Mouse (Mus musculus) embryonic facial prominence, embryonic 13.5 days (tissue): Measurements from ENCODE around the gene Hoxa7. TPM values are rescaled to one million over a fixed set of nuclear protein-coding genes. Genes with fewer than 3 reads are reported as not detected.

Source experiments
- ATAC-seq: fragments of 200-750 bp; cut with Nextera tagmentation; 2 replicates; pipeline ENCODE4 v1.8.0; 2017; ENCODE audit warnings: low read depth; ENCODE audit not compliant: insufficient number of reproducible peaks, insufficient read depth, low FRiP score, low TSS enrichment
- H3K27ac ChIP-seq: fragments of 300-500 bp; sonication (generic); 2 replicates; pipeline ENCODE4 v1.5.1; 2015; ENCODE audit warnings: moderate library complexity, mild to moderate bottlenecking, inconsistent platforms
- H3K27me3 ChIP-seq: fragments of 300-500 bp; sonication (generic); 2 replicates; pipeline ENCODE4 v1.6.1; 2015; ENCODE audit warnings: mild to moderate bottlenecking, inconsistent platforms
- H3K36me3 ChIP-seq: fragments of 300-500 bp; sonication (generic); 2 replicates; pipeline ENCODE4 v1.6.1; 2015; ENCODE audit warnings: mild to moderate bottlenecking, inconsistent platforms
- H3K4me1 ChIP-seq: fragments of 300-500 bp; sonication (generic); 2 replicates; pipeline ENCODE4 v1.6.1; 2015; ENCODE audit warnings: inconsistent platforms
- H3K4me2 ChIP-seq: fragments of 300-500 bp; sonication (generic); 2 replicates; pipeline ENCODE4 v1.6.1; 2015; ENCODE audit warnings: moderate library complexity, mild to moderate bottlenecking, inconsistent platforms
- H3K4me3 ChIP-seq: fragments of 300-500 bp; sonication (generic); 2 replicates; pipeline ENCODE4 v1.5.1; 2015; ENCODE audit warnings: mild to moderate bottlenecking, inconsistent platforms
- H3K9ac ChIP-seq: fragments of 300-500 bp; sonication (generic); 2 replicates; pipeline ENCODE4 v1.6.1; 2015; ENCODE audit warnings: mild to moderate bottlenecking, inconsistent platforms
- H3K9me3 ChIP-seq: fragments of 300-500 bp; sonication (generic); 2 replicates; pipeline ENCODE4 v1.6.1; 2016; ENCODE audit warnings: inconsistent platforms
- WGBS: fragments of 180-500 bp; shearing (Covaris S2); methylation state at CpG from one replicate; pipeline ENCODE4 v1.1.7; 2015; ENCODE audit warnings: mixed read lengths; 5-methylcytosine and 5-hydroxymethylcytosine counted together
- polyA plus RNA-seq: library from polyadenylated mRNA; unstranded; fragments of >200 nt; fragmentation: Nextera tagmentation; extraction: Ambion mirVana; gene quantifications from 2 replicates; pipeline ENCODE4 v1.2.1, GENCODE M21; 2015

The Hoxa7 gene
- polyA plus RNA-seq, 1 experiment from 2014 or later: not detected

- Histone ChIP-seq H3K9ac (no peak overlapping the region), H3K27ac (no peak overlapping the region), H3K36me3 (no peaks in the 10 kb centered on the region), H3K27me3 (peaks cover 96% of the 10 kb centered on the region), H3K9me3 (no peaks in the 10 kb centered on the region), H3K4me2 (no peak overlapping the region), H3K4me1 (peaks cover 10% of the 10 kb centered on the region), H3K4me3 (no peak overlapping the region)
- 2% methylated on average over 24 of the region's 24 CpGs for whole genome bisulfite sequencing
- ATAC-seq: no peak
Observed at GRCm38 (mm10) chr6:52262463-52263320, 41.0 kb upstream of the Hoxa7 start.

DNA sequence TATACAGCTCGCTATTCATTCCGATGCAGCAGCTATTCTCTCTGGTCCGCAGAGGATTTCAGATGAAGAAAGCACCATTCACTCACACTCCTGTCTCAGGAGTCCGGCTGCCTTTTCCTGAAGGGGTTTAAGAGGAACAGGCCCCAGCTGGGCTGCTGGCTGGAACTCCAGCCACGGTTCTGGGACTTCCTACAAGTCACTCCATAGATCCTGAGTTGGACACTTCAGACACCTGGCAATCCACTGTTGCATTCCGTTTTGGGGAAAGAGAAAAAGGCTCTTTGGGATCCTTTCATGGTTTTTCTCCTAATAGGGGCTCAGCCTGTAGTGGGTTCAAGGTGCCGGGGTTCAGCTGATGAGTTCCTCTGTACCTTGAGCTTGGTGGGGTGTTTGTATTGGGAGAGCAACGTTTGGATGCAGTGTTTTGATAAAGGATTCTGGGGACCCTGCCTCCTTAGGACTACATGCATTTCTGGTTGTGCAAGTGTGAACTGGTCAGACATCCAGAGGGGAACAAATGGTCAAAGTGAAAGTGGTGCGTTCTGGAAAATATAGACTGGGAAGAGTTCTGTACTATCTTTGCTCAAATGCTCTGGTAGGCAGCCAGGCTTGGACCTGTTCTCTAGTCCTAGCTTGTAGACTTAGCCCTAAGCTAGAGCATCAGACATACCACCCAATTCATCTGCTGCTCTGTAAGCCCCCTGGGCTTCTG is 40.3 kb upstream of the Hoxa7 start:
- Histone ChIP-seq H3K4me1 (peaks cover 10% of the 10 kb centered on the region), H3K4me2 (no peak overlapping the region), H3K36me3 (no peaks in the 10 kb centered on the region), H3K9ac (no peak overlapping the region), H3K9me3 (no peaks in the 10 kb centered on the region), H3K4me3 (no peak overlapping the region), H3K27ac (no peak overlapping the region), H3K27me3 (peaks cover 98% of the 10 kb centered on the region)
- no peak for ATAC-seq
- 2% methylated on average over 9 of the region's 9 CpGs for WGBS

DNA sequence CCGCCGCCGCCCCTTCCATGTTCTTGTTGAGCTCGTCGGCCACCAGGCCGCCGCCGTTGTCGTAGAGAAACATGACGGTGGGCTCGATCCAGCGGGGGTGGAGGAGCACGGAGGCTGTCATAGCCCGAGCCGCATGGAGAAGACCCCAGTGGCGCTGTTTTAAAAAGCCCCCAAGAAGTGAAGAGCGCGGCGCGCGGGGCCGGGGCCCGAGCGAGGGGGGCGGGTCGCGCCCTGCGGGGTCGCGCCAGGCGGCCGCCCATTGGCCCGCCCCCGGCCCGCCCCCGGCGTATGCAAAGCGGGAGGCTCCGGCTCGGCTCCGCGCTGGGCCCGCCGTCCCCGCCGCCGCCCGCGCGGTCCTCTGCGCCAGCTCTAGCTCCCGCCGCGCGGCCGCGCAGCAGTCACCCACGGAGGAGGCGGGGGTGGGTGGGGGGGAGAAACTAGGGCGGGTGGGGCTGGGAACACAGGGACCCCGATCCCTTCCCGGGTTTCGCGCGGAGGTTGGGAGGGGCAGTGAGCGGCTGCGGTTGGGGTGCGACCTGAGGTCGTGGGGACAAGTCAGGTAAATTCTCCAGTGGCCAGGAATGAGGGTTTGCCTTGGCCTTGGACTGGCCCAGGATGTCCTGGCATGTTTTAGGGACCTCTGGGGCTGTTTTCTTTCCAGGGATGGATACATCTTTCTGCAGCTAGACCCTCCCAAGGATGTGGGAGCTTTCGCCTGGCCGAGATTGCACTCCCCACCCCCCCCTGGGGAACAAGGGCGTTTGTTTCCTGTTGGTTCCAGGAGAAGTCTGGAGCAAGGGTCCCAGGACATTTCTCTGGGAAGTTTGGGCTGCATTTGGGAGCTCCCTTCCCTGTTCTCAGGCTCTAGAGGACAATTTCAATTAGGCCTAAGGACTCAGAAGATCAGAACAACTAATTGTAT is 39.3 kb upstream of the Hoxa7 start, which contains the start of gene Hoxa13:
Gene Hoxa13, minus strand, starts transcription at position 227 of the 922 bp plus-strand sequence.
- H3K27ac ChIP-seq: no peak within 1 kb of the TSS
- H3K36me3 ChIP-seq: no peaks in the 10 kb centered on the region
- WGBS: under 1% methylated on average over 65 of the region's 72 CpGs
- no peaks in the 10 kb centered on the region for H3K9me3 ChIP-seq
- H3K4me1 ChIP-seq: peaks cover 10% of the 10 kb centered on the region
- peak within 1 kb of the TSS; percentile 62 for H3K4me2 ChIP-seq
- no peak for ATAC-seq
- H3K9ac ChIP-seq: no peak within 1 kb of the TSS
- peak within 1 kb of the TSS; percentile 42 for H3K4me3 ChIP-seq
- H3K27me3 ChIP-seq: peaks cover 97% of the 10 kb centered on the region

DNA sequence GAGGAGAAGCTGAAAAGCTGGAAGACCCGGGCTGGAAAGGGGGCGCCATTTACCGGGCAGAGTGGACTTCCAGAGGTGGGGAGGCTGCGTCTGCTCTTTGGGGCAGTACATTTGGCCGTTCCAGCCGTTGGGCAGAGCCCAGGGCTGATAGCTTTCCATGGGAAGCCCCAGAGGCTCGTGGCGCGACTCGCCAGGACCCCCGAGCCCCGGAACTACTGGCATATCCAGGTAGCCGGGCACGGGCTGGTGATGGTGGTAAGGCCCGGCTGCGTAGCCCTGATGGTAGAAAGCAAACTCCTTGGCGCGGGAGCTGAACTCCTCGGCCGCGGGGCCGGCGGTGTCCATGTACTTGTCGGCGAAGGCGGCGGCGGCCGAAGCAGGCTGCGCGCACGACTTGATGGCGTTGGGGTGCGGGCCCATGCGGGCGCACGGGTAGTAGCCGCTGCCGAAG is 38.2 kb upstream of the Hoxa7 start:
- Histone ChIP-seq H3K9me3 (no peaks in the 10 kb centered on the region), H3K27me3 (peaks cover 96% of the 10 kb centered on the region), H3K4me3 (peak overlapping the region; percentile 42), H3K4me2 (peak overlapping the region; percentile 62), H3K27ac (no peak overlapping the region), H3K9ac (no peak overlapping the region), H3K36me3 (no peaks in the 10 kb centered on the region), H3K4me1 (peaks cover 10% of the 10 kb centered on the region)
- no peak for ATAC-seq
- 1% methylated on average over 39 of the region's 39 CpGs for WGBS

- H3K4me2 ChIP-seq: no peak overlapping the region
- ATAC-seq: no peak
- no peak overlapping the region for H3K4me3 ChIP-seq
- peaks cover 10% of the 10 kb centered on the region for H3K4me1 ChIP-seq
- WGBS: 1% methylated on average over 25 of the region's 25 CpGs
- no peaks in the 10 kb centered on the region for H3K36me3 ChIP-seq
- H3K27me3 ChIP-seq: peaks cover 93% of the 10 kb centered on the region
- no peak overlapping the region for H3K9ac ChIP-seq
- H3K9me3 ChIP-seq: no peaks in the 10 kb centered on the region
- H3K27ac ChIP-seq: no peak overlapping the region
Observed at GRCm38 (mm10) chr6:52259081-52259790, 37.6 kb upstream of the Hoxa7 start.

GRCm38 (mm10) chr6:52256956-52257355 is 35.3 kb upstream of the Hoxa7 start:
- no peak for ATAC-seq
- H3K27me3 ChIP-seq: peaks cover 93% of the 10 kb centered on the region
- under 1% methylated on average over 6 of the region's 6 CpGs for WGBS
- H3K36me3 ChIP-seq: no peaks in the 10 kb centered on the region
- peaks cover 10% of the 10 kb centered on the region for H3K4me1 ChIP-seq
- H3K27ac ChIP-seq: no peak overlapping the region
- no peaks in the 10 kb centered on the region for H3K9me3 ChIP-seq
- no peak overlapping the region for H3K4me2 ChIP-seq
- no peak overlapping the region for H3K9ac ChIP-seq
- H3K4me3 ChIP-seq: no peak overlapping the region

DNA sequence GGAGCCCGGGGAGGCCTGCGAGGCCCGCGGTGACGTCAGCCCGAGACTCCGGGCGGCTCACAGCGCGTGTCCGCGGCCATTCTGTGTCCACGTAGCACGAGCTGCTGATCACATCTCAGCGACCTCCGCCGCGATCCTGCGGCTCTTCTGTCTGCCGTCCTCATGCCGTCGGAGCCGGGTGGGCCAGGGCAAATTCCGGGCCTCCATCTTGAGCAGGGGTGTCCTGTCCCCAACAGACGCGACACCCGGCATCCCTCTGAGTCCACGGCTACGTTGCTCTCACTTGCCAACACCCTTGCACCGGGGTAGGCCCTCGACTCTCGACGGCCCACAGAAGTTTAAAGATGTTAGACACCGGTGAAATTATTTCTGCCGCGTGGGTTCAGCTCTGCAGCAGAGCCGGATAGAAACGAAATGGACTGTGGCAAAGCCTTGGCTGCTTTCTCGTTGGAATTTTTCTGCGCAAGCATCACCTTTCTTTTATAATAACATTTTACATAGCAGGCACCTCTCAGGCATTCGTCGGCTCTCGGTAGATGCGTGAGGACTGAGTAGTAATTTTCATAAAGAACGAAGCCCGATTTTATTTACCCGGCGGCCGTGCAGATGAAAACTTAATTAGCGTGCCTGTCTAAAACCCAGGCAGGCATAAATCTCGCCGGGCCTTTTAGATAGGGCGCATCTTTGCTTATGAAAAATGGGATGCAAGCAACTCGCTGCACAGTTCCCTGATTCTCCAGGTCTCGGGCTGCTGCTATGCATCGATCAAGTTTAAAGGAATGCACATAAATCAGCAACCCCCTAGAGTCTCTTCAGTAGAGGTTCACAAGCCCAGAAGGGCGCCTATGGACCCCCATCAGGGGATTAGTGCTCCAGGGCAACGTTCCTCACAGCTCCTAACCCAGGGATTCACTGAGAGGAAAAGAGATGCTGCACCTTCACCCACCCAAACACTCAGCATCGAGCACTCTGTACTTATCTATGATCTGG is 32.2 kb upstream of the Hoxa7 start:
- Histone ChIP-seq H3K9ac (no peak overlapping the region), H3K4me2 (peak overlapping the region; percentile 9; the same call in 1 of the 2 replicates), H3K4me1 (no peaks in the 10 kb centered on the region), H3K36me3 (no peaks in the 10 kb centered on the region), H3K4me3 (peak overlapping the region; percentile 3; the same call in 1 of the 2 replicates), H3K27me3 (peaks cover 93% of the 10 kb centered on the region), H3K9me3 (no peaks in the 10 kb centered on the region), H3K27ac (no peak overlapping the region)
- no peak for ATAC-seq
- under 1% methylated on average over 59 of the region's 59 CpGs for WGBS

GRCm38 (mm10) chr6:52252775-52253376 is 31.2 kb upstream of the Hoxa7 start:
- no peak overlapping the region for H3K27ac ChIP-seq
- H3K4me1 ChIP-seq: 0 out of 2 replicates have a peak, but pooled peaks cover 4% of the 10 kb centered on the region
- ATAC-seq: no peak
- no peak overlapping the region for H3K4me3 ChIP-seq
- peaks cover 93% of the 10 kb centered on the region for H3K27me3 ChIP-seq
- no peaks in the 10 kb centered on the region for H3K36me3 ChIP-seq
- H3K9ac ChIP-seq: no peak overlapping the region
- under 1% methylated on average over 35 of the region's 35 CpGs for WGBS
- no peaks in the 10 kb centered on the region for H3K9me3 ChIP-seq
- no peak overlapping the region for H3K4me2 ChIP-seq

GRCm38 (mm10) chr6:52252016-52252774 is 30.5 kb upstream of the Hoxa7 start:
- Histone ChIP-seq H3K27ac (no peak overlapping the region), H3K9me3 (no peaks in the 10 kb centered on the region), H3K9ac (no peak overlapping the region), H3K4me1 (0 out of 2 replicates have a peak, but pooled peaks cover 4% of the 10 kb centered on the region), H3K36me3 (no peaks in the 10 kb centered on the region), H3K4me2 (no peak overlapping the region), H3K27me3 (peaks cover 94% of the 10 kb centered on the region), H3K4me3 (no peak overlapping the region)
- 2% methylated on average over 24 of the region's 24 CpGs for WGBS
- ATAC-seq: no peak
